Comparison of ENCODE assay signal across 8 mouse cellular contexts in genomic region chr9:62343904-62344491, GRCm38 (mm10). TPM values are rescaled to one million over a fixed set of nuclear protein-coding genes. Genes with fewer than 3 reads are reported as not detected.
DNase-seq lines count a peak whose midpoint lies in the region; ATAC-seq and TF ChIP-seq lines count a peak whose summit lies in the region.

No protein-coding gene starts in this region.

- no peak for TF ChIP-seq POLR2A in spleen, adult 2 months (IDR thresholded peaks at IDR 0.05; ENCODE audit: low read depth, low read length)

- H3K9ac ChIP-seq in intestine, postnatal 0 days (ENCODE audit: low read depth, low read length), result peak overlapping the region; percentile 96
- H3K9ac ChIP-seq in limb, embryonic 11.5 days (ENCODE audit: low read length), result peak overlapping the region; percentile 89
- H3K9ac ChIP-seq in midbrain, embryonic 13.5 days (replicated peaks), result peak overlapping the region; percentile 98

- ATAC-seq in granulocyte monocyte progenitor cell, adult 5-6 weeks (replicated peaks; ENCODE audit: poor library complexity, severe bottlenecking), result 0 out of 2 replicates have a peak, but pooled peaks have one; percentile 4
- ATAC-seq in intestine, postnatal 0 days, result peak; percentile 32
- ATAC-seq in limb, embryonic 11.5 days (ENCODE audit: insufficient number of reproducible peaks, low FRiP score, low TSS enrichment, low read depth), result peak; percentile 12; the same call in 1 of the 2 replicates
- no peak for ATAC-seq in midbrain, embryonic 13.5 days
- ATAC-seq in megakaryocyte-erythroid progenitor cell, adult 5-6 weeks (replicated peaks; ENCODE audit: low FRiP score, low TSS enrichment, poor library complexity, severe bottlenecking), result no peak

- TF ChIP-seq CTCF in intestine, postnatal 0 days (IDR thresholded peaks at IDR 0.05; ENCODE audit: low read depth), result peak; percentile 35
- no peak for TF ChIP-seq CTCF in spleen, adult 2 months (IDR thresholded peaks at IDR 0.05; ENCODE audit: extremely low read depth, insufficient read depth, insufficient read length, insufficient replicate concordance)

- peak; percentile 83 to 94 for DNase-seq in adrenal gland, adult (ENCODE audit: inconsistent age in 2 of 2, low spot score in 1 of 2)
- peak; percentile 38 to 66 for DNase-seq in cerebellum, postnatal 4 days (ENCODE audit: low spot score in 2 of 2)
- peak; percentile 72 for DNase-seq in limb, embryonic 11.5 days (ENCODE audit: low spot score)
- peak; percentile 50 to 56 for DNase-seq in spleen, adult 2 months (ENCODE audit: low read depth in 1 of 2, low spot score in 2 of 2)

- H3K9me3 ChIP-seq in intestine, postnatal 0 days (ENCODE audit: control insufficient read depth), result no peaks in the 10 kb centered on the region
- no peaks in the 10 kb centered on the region for H3K9me3 ChIP-seq in limb, embryonic 11.5 days (ENCODE audit: control insufficient read depth, low read length)
- no peaks in the 10 kb centered on the region for H3K9me3 ChIP-seq in midbrain, embryonic 13.5 days

- no peaks in the 10 kb centered on the region for H3K36me3 ChIP-seq in intestine, postnatal 0 days (ENCODE audit: control insufficient read depth, insufficient read depth)
- H3K36me3 ChIP-seq in limb, embryonic 11.5 days (ENCODE audit: control insufficient read depth, insufficient read depth, low read length), result no peaks in the 10 kb centered on the region
- H3K36me3 ChIP-seq in midbrain, embryonic 13.5 days, result no peaks in the 10 kb centered on the region
- H3K36me3 ChIP-seq in spleen, adult 2 months (ENCODE audit: control insufficient read depth, insufficient read depth, low read length), result 0 out of 2 replicates have a peak, but pooled peaks cover 1% of the 10 kb centered on the region

- H3K4me2 ChIP-seq in intestine, postnatal 0 days (replicated peaks; ENCODE audit: low read depth), result peak overlapping the region; percentile 92
- peak overlapping the region; percentile 62 for H3K4me2 ChIP-seq in limb, embryonic 11.5 days (ENCODE audit: low read depth, severe bottlenecking)
- H3K4me2 ChIP-seq in midbrain, embryonic 13.5 days (replicated peaks), result peak overlapping the region; percentile 82

- WGBS in intestine, postnatal 0 days, result under 1% methylated on average over 49 of the region's 52 CpGs
- 0% methylated on average over 51 of the region's 52 CpGs for WGBS in limb, embryonic 11.5 days
- WGBS in midbrain, embryonic 13.5 days, result under 1% methylated on average over 52 of the region's 52 CpGs
- WGBS in spleen, adult 2 months, result under 1% methylated on average over 51 of the region's 52 CpGs

- H3K27me3 ChIP-seq in intestine, postnatal 0 days (replicated peaks; ENCODE audit: control insufficient read depth, insufficient read depth, low read length), result no peaks in the 10 kb centered on the region
- H3K27me3 ChIP-seq in limb, embryonic 11.5 days (ENCODE audit: control insufficient read depth, insufficient read depth, low read length), result no peaks in the 10 kb centered on the region
- no peaks in the 10 kb centered on the region for H3K27me3 ChIP-seq in midbrain, embryonic 13.5 days
- no peaks in the 10 kb centered on the region for H3K27me3 ChIP-seq in spleen, adult 2 months (ENCODE audit: control insufficient read depth, insufficient read depth, low read length)

- H3K27ac ChIP-seq in intestine, postnatal 0 days (ENCODE audit: low read depth, low read length), result peak overlapping the region; percentile 99
- H3K27ac ChIP-seq in limb, embryonic 11.5 days (replicated peaks; ENCODE audit: low read depth, low read length), result peak overlapping the region; percentile 99
- peak overlapping the region; percentile 99 for H3K27ac ChIP-seq in midbrain, embryonic 13.5 days
- H3K27ac ChIP-seq in spleen, adult 2 months (ENCODE audit: insufficient read depth, low read length), result peak overlapping the region; percentile 100

- H3K4me1 ChIP-seq in intestine, postnatal 0 days (replicated peaks; ENCODE audit: control insufficient read depth, insufficient read depth, low read length), result peaks cover 7% of the 10 kb centered on the region; the same call in 1 of the 2 replicates
- peaks cover 16% of the 10 kb centered on the region for H3K4me1 ChIP-seq in limb, embryonic 11.5 days (ENCODE audit: control insufficient read depth, insufficient read depth, low read length)
- H3K4me1 ChIP-seq in midbrain, embryonic 13.5 days (replicated peaks), result peaks cover 50% of the 10 kb centered on the region
- H3K4me1 ChIP-seq in spleen, adult 2 months (ENCODE audit: control insufficient read depth, insufficient read depth, insufficient read length), result peaks cover 7% of the 10 kb centered on the region; the same call in 1 of the 2 replicates

- peak overlapping the region; percentile 56 for H3K4me3 ChIP-seq in intestine, postnatal 0 days (ENCODE audit: low read depth, low read length)
- peak overlapping the region; percentile 92 for H3K4me3 ChIP-seq in limb, embryonic 11.5 days (ENCODE audit: low read depth, low read length)
- H3K4me3 ChIP-seq in midbrain, embryonic 13.5 days (replicated peaks), result peak overlapping the region; percentile 89
- H3K4me3 ChIP-seq in spleen, adult 2 months (ENCODE audit: extremely low read depth, insufficient read depth, insufficient read length), result peak overlapping the region; percentile 96

RNA-seq across cellular contexts. Expression of gene Anp32a, which starts 2.9 kb away (rescaled TPM):
- 212 and 423 TPM in 2 replicates for total RNA-seq in granulocyte monocyte progenitor cell, adult 5-6 weeks (2014; fragmentation: Nextera tagmentation)
- 721 and 833 TPM in 2 replicates for total RNA-seq in granulocyte monocyte progenitor cell, adult 5-6 weeks (2017)
- 53.6 and 57.4 TPM in 2 replicates for polyA plus RNA-seq in intestine, postnatal 0 days (2015; fragmentation: Nextera tagmentation; extraction: Ambion mirVana)
- polyA plus RNA-seq in limb, embryonic 11.5 days (2014; fragmentation: Nextera tagmentation; extraction: Ambion mirVana), result 209 and 223 TPM in 2 replicates
- polyA plus RNA-seq in midbrain, embryonic 13.5 days (2015; fragmentation: Nextera tagmentation; extraction: Ambion mirVana), result 149 and 175 TPM in 2 replicates
- 14.1 and 16.2 TPM in 2 replicates for polyA plus RNA-seq in spleen, adult 2 months (2012; rRNA removed)
- 205 and 266 TPM in 2 replicates for total RNA-seq in megakaryocyte-erythroid progenitor cell, adult 5-6 weeks (2014; fragmentation: Nextera tagmentation)
- total RNA-seq in megakaryocyte-erythroid progenitor cell, adult 5-6 weeks (2017), result 606 and 1,097 TPM in 2 replicates

Comparison
In these comparisons a context has a peak if more than half of its experiments do, and no peak if none do; other contexts are left out.
1. ATAC-seq: peak in granulocyte monocyte progenitor cell, adult 5-6 weeks (single experiment), intestine, postnatal 0 days (single experiment) and limb, embryonic 11.5 days (single experiment); none in midbrain, embryonic 13.5 days (single experiment) and megakaryocyte-erythroid progenitor cell, adult 5-6 weeks (single experiment).
2. Peak in every context shown above with its lines, with median percentiles within 50 percentile points of each other: DNase-seq, H3K27ac ChIP-seq, H3K4me2 ChIP-seq, H3K4me3 ChIP-seq and H3K9ac ChIP-seq.